Mouse (Mus musculus) erythroblast, embryonic 14.5 days (primary cell): ENCODE data around the gene Arpc1a.

ENCODE experiments used
- GATA1 ChIP-seq: IDR thresholded peaks from 2 replicates; pipeline ENCODE4 v1.6.1; 2012; ENCODE audit warnings: low read length, inconsistent platforms, mixed read lengths
- TAL1 ChIP-seq: IDR thresholded peaks from 3 replicates; pipeline ENCODE4 v1.6.1; 2012; ENCODE audit warnings: low read length, inconsistent platforms, mixed read lengths

- TF ChIP-seq GATA1 = no peak
- no peak for TF ChIP-seq TAL1
Measured at GRCm38 (mm10) chr5:145064765-145065340, 18.8 kb upstream of the Arpc1a start.
